Mouse (Mus musculus) intestine, embryonic 14.5 days (tissue): Measurements from ENCODE around the gene Tmc2. TPM values are rescaled to one million over a fixed set of nuclear protein-coding genes. Genes with fewer than 3 reads are reported as not detected.

ENCODE experiments used
- ATAC-seq: fragments of 200-750 bp; cut with Nextera tagmentation; replicated peaks from 2 replicates; pipeline ENCODE4 v1.8.0; 2017; ENCODE audit warnings: low read depth, moderate number of reproducible peaks, moderate TSS enrichment, moderate library complexity; ENCODE audit not compliant: low FRiP score, low TSS enrichment
- DNase-seq: peaks from one replicate; pipeline ENCODE4 v3.0.0-alpha.2; 2018; ENCODE audit warnings: low spot score
- H3K27ac ChIP-seq: fragments of 300-500 bp; sonication (generic); 2 replicates; pipeline ENCODE4 v1.5.1; 2014; ENCODE audit warnings: low read depth, mild to moderate bottlenecking, control low read depth
- H3K27me3 ChIP-seq: fragments of 300-500 bp; sonication (generic); replicated peaks from 2 replicates; pipeline ENCODE4 v1.6.1; 2014; ENCODE audit warnings: low read length, control low read depth; ENCODE audit not compliant: control insufficient read depth, insufficient read depth
- H3K36me3 ChIP-seq: fragments of 300-500 bp; sonication (generic); 2 replicates; pipeline ENCODE4 v1.6.1; 2014; ENCODE audit warnings: low read length, control low read depth; ENCODE audit not compliant: control insufficient read depth, insufficient read depth
- H3K4me1 ChIP-seq: fragments of 300-500 bp; sonication (generic); replicated peaks from 2 replicates; pipeline ENCODE4 v1.6.1; 2014; ENCODE audit warnings: low read length, control low read depth, mixed read lengths; ENCODE audit not compliant: control insufficient read depth, insufficient read depth
- H3K4me2 ChIP-seq: fragments of 300-500 bp; sonication (generic); 2 replicates; pipeline ENCODE4 v1.6.1; 2014; ENCODE audit warnings: low read length
- H3K4me3 ChIP-seq: fragments of 300-500 bp; sonication (generic); 2 replicates; pipeline ENCODE4 v1.5.1; 2014; ENCODE audit warnings: low read depth, low read length, control low read depth, mixed read lengths
- H3K9ac ChIP-seq: fragments of 300-500 bp; sonication (generic); 2 replicates; pipeline ENCODE4 v1.6.1; 2014; ENCODE audit warnings: mild to moderate bottlenecking, low read length
- H3K9me3 ChIP-seq: fragments of 300-500 bp; sonication (generic); 2 replicates; pipeline ENCODE4 v1.6.1; 2016; ENCODE audit warnings: low read length, control low read depth; ENCODE audit not compliant: control insufficient read depth
- WGBS: fragments of 180-500 bp; shearing (Covaris S2); extraction: QIAGEN DNeasy Blood & Tissue Kit; methylation state at CpG from one replicate; pipeline ENCODE4 v1.1.7; 2014; 5-methylcytosine and 5-hydroxymethylcytosine counted together
- polyA plus RNA-seq: library from polyadenylated mRNA; unstranded; fragments of >200 nt; fragmentation: Nextera tagmentation; extraction: Ambion mirVana; gene quantifications from 2 replicates; pipeline ENCODE4 v1.2.1, GENCODE M21; 2014

Gene Tmc2
- polyA plus RNA-seq, 1 experiment from 2014 or later, result not detected

- Histone ChIP-seq H3K27ac (no peak overlapping the region), H3K27me3 (no peaks in the 10 kb centered on the region), H3K36me3 (no peaks in the 10 kb centered on the region), H3K4me2 (no peak overlapping the region), H3K4me1 (no peaks in the 10 kb centered on the region), H3K9me3 (no peaks in the 10 kb centered on the region), H3K9ac (no peak overlapping the region), H3K4me3 (no peak overlapping the region)
- ATAC-seq, result no peak
- no peak for DNase-seq
- WGBS, result 53% methylated on average over 2 of the region's 2 CpGs
Measured at GRCm38 (mm10) chr2:130262398-130262797, 67.4 kb downstream of the Tmc2 start.

GRCm38 (mm10) chr2:130265520-130265919 lies 70.5 kb downstream of the Tmc2 start:
- H3K4me2 ChIP-seq, result no peak overlapping the region
- H3K9me3 ChIP-seq, result no peaks in the 10 kb centered on the region
- H3K4me1 ChIP-seq, result no peaks in the 10 kb centered on the region
- no peak overlapping the region for H3K4me3 ChIP-seq
- no peak overlapping the region for H3K27ac ChIP-seq
- no peak overlapping the region for H3K9ac ChIP-seq
- H3K36me3 ChIP-seq, result no peaks in the 10 kb centered on the region
- ATAC-seq, result no peak
- no peak for DNase-seq
- H3K27me3 ChIP-seq, result no peaks in the 10 kb centered on the region
- WGBS, result 70% methylated on average over 1 of the region's 1 CpGs

- H3K4me1 ChIP-seq, result no peaks in the 10 kb centered on the region
- no peak overlapping the region for H3K27ac ChIP-seq
- no peak overlapping the region for H3K4me3 ChIP-seq
- H3K9ac ChIP-seq, result no peak overlapping the region
- no peak for DNase-seq
- WGBS, result 64% methylated on average over 7 of the region's 7 CpGs
- no peaks in the 10 kb centered on the region for H3K27me3 ChIP-seq
- no peak overlapping the region for H3K4me2 ChIP-seq
- no peaks in the 10 kb centered on the region for H3K9me3 ChIP-seq
- ATAC-seq, result no peak
- no peaks in the 10 kb centered on the region for H3K36me3 ChIP-seq
Measured at GRCm38 (mm10) chr2:130268074-130268473, 73.1 kb downstream of the Tmc2 start.

GRCm38 (mm10) chr2:130273732-130274131 lies 78.7 kb downstream of the Tmc2 start:
- H3K4me3 ChIP-seq, result peak overlapping the region; percentile 82
- ATAC-seq (peak; percentile 21; the same call in 1 of the 2 replicates), DNase-seq (no peak)
- no peaks in the 10 kb centered on the region for H3K9me3 ChIP-seq
- H3K4me2 ChIP-seq, result peak overlapping the region; percentile 75
- H3K27me3 ChIP-seq, result no peaks in the 10 kb centered on the region
- WGBS, result 2% methylated on average over 14 of the region's 14 CpGs
- H3K36me3 ChIP-seq, result peaks cover 34% of the 10 kb centered on the region
- H3K27ac ChIP-seq, result peak overlapping the region; percentile 62
- peak overlapping the region; percentile 93 for H3K9ac ChIP-seq
- peaks cover 3% of the 10 kb centered on the region; the same call in 1 of the 2 replicates for H3K4me1 ChIP-seq

- under 1% methylated on average over 67 of the region's 68 CpGs for WGBS
- Histone ChIP-seq H3K9me3 (no peaks in the 10 kb centered on the region), H3K4me2 (peak within 1 kb of the TSS; percentile 75), H3K27me3 (no peaks in the 10 kb centered on the region), H3K9ac (peak within 1 kb of the TSS; percentile 93), H3K4me1 (peaks cover 3% of the 10 kb centered on the region; the same call in 1 of the 2 replicates), H3K36me3 (peaks cover 37% of the 10 kb centered on the region), H3K27ac (peak within 1 kb of the TSS; percentile 86), H3K4me3 (peak within 1 kb of the TSS; percentile 82)
- DNase-seq (peak; percentile 100), ATAC-seq (peak; percentile 97)
Measured at GRCm38 (mm10) chr2:130274149-130274861, 79.3 kb downstream of the Tmc2 start, which contains the start of gene Nop56. Gene Nop56 (plus strand): TSS chr2:130274430.

- Histone ChIP-seq H3K4me1 (peaks cover 3% of the 10 kb centered on the region; the same call in 1 of the 2 replicates), H3K36me3 (peaks cover 42% of the 10 kb centered on the region), H3K9ac (peak overlapping the region; percentile 93), H3K4me2 (peak overlapping the region; percentile 75), H3K4me3 (peak overlapping the region; percentile 82), H3K27me3 (no peaks in the 10 kb centered on the region), H3K9me3 (no peaks in the 10 kb centered on the region), H3K27ac (peak overlapping the region; percentile 86)
- WGBS, result 1% methylated on average over 10 of the region's 10 CpGs
- no peak for DNase-seq
- ATAC-seq, result no peak
Measured at GRCm38 (mm10) chr2:130274862-130275261, 79.9 kb downstream of the Tmc2 start.

- no peak overlapping the region for H3K27ac ChIP-seq
- H3K4me1 ChIP-seq, result peaks cover 3% of the 10 kb centered on the region; the same call in 1 of the 2 replicates
- 47% methylated on average over 6 of the region's 6 CpGs for WGBS
- ATAC-seq (no peak), DNase-seq (peak; percentile 93)
- no peaks in the 10 kb centered on the region for H3K27me3 ChIP-seq
- peak overlapping the region; percentile 75 for H3K4me2 ChIP-seq
- peaks cover 50% of the 10 kb centered on the region for H3K36me3 ChIP-seq
- 0 out of 2 replicates have a peak overlapping the region, but pooled peaks have one; percentile 93 for H3K9ac ChIP-seq
- no peaks in the 10 kb centered on the region for H3K9me3 ChIP-seq
- H3K4me3 ChIP-seq, result peak overlapping the region; percentile 82
Measured at GRCm38 (mm10) chr2:130275649-130276048, 80.7 kb downstream of the Tmc2 start.

- Histone ChIP-seq H3K4me2 (no peak overlapping the region), H3K9me3 (no peaks in the 10 kb centered on the region), H3K4me3 (no peak overlapping the region), H3K9ac (no peak overlapping the region), H3K4me1 (peaks cover 9% of the 10 kb centered on the region), H3K36me3 (peaks cover 61% of the 10 kb centered on the region), H3K27me3 (no peaks in the 10 kb centered on the region), H3K27ac (no peak overlapping the region)
- ATAC-seq, result no peak
- WGBS, result 41% methylated on average over 8 of the region's 8 CpGs
- DNase-seq, result peak; percentile 51
Measured at GRCm38 (mm10) chr2:130279600-130280091, 84.7 kb downstream of the Tmc2 start.
